Mouse (Mus musculus) kidney, adult 2 months (tissue): ENCODE measurements at regions not wholly inside any gene's neighbourhood (a gene's known extent, or its start where the extent isn't known, plus 50 kb on each side); places are given as distances from the start of the nearest gene placed in this dataset.
A peak's percentile ranks its signal among the peaks of the same experiment; 100 is the strongest.

Experiments used
- DNase-seq: peaks from one replicate; pipeline ENCODE4 v3.0.0; 2021
- H3K27ac ChIP-seq: fragments of 200-500 bp; 2 replicates; pipeline ENCODE4 v1.5.1; 2012; ENCODE audit warnings: low read depth, low read length, control low read depth, inconsistent platforms; ENCODE audit not compliant: insufficient read depth
- H3K27me3 ChIP-seq: fragments of 200-500 bp; replicated peaks from 2 replicates; pipeline ENCODE4 v1.6.1; 2012; ENCODE audit warnings: mild to moderate bottlenecking, moderate library complexity, low read length, inconsistent platforms; ENCODE audit not compliant: control insufficient read depth, insufficient read depth
- H3K36me3 ChIP-seq: fragments of 200-500 bp; 2 replicates; pipeline ENCODE4 v1.6.1; 2012; ENCODE audit warnings: mild to moderate bottlenecking, moderate library complexity, low read length, inconsistent platforms; ENCODE audit not compliant: control insufficient read depth, insufficient read depth
- H3K4me1 ChIP-seq: fragments of 200-500 bp; 2 replicates; pipeline ENCODE4 v1.6.1; 2011; ENCODE audit warnings: low read length; ENCODE audit not compliant: control insufficient read depth, insufficient read depth
- H3K4me3 ChIP-seq: fragments of 200-500 bp; 2 replicates; pipeline ENCODE4 v1.5.1; 2011; ENCODE audit warnings: mild to moderate bottlenecking, low read depth, low read length, control low read depth; ENCODE audit not compliant: insufficient read depth
- CTCF ChIP-seq: fragments of 200-500 bp; conservative IDR thresholded peaks from 2 replicates; pipeline ENCODE4 v1.5.1; 2011; ENCODE audit warnings: low read depth, mild to moderate bottlenecking, control low read depth, low read length, moderate library complexity, mixed read lengths; ENCODE audit not compliant: insufficient read depth, insufficient read length
- POLR2A ChIP-seq: fragments of 200-500 bp; IDR thresholded peaks from one replicate; pipeline ENCODE4 v1.6.1; 2011; ENCODE audit warnings: low read depth, low read length, control low read depth
- WGBS: fragments of 180-500 bp; shearing (Covaris S2); methylation state at CpG from one replicate; pipeline ENCODE4 v1.1.7; 2018; 5-methylcytosine and 5-hydroxymethylcytosine counted together

DNA sequence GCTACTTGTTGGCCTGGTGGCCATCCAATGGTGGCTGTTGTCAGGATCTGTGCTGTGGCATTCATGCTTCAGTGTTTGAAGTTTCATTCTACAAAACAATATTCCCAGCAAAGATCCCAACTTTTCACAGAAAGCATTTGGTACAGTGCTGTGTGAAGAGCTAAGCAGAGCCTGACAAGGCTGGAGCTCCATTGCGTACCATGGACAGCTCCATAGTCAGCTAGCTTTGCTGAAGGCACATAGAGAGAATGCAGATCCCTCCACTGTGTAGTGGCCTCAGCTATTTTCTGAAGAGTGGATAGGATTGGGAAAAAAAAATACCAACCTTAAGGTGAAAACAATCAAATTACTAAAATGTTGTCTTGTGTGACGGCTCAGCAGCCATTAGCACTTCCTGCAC is 50.5 kb upstream of the Zfp746 start:
- no peak for TF ChIP-seq CTCF
- no peak for TF ChIP-seq POLR2A

More for the DNA sequence above, 50.5 kb upstream of the Zfp746 start:
- H3K36me3 ChIP-seq: no peaks in the 10 kb centered on the region
- H3K4me3 ChIP-seq: no peak overlapping the region
- no peaks in the 10 kb centered on the region for H3K27me3 ChIP-seq
- 46% methylated on average over 2 of the region's 2 CpGs for WGBS
- peak; percentile 12 for DNase-seq
- no peak overlapping the region for H3K27ac ChIP-seq
- no peaks in the 10 kb centered on the region for H3K4me1 ChIP-seq
